Mouse (Mus musculus) heart, postnatal 14 days (tissue): ENCODE data around the gene Med13l. TPM values are rescaled to one million over a fixed set of nuclear protein-coding genes. Genes with fewer than 3 reads are reported as not detected.
A peak's percentile ranks its signal among the peaks of the same experiment; 100 is the strongest.

Experiments
- DNase-seq, 2 experiments: peaks; one replicate each; pipeline ENCODE4 v3.0.0; 2021 to 2022
- intact Hi-C: fragments of 180-260 bp; cut with DNase I; formaldehyde crosslinking; loops from one replicate; pipeline ENCODE4 v1.15.1; 2025
- long read RNA-seq, 2 experiments: library from polyadenylated mRNA; stranded (forward); transcript quantifications; one replicate each; pipeline ENCODE4 v2.0.0; 2021
- total RNA-seq, 2 experiments: library from RNA; stranded (reverse); gene quantifications; 2 replicates each; pipeline ENCODE4 v1.2.3; 2021

Med13l gene
- 10 to 100 TPM; 33.0 to 34.8 TPM for total RNA-seq
- long read RNA-seq, experiment 1, partial matches to known transcripts: 5 of 6 reads
- long read RNA-seq, experiment 1, other reads (novel, unspliced or antisense): 1 of 6 reads
- long read RNA-seq, experiment 2, partial matches to known transcripts: 2 of 4 reads
- long read RNA-seq, experiment 2, other reads (novel, unspliced or antisense): 1 of 4 reads

- intact Hi-C loops: loop anchor here (1.0 to 10.0 kb wide), 4 partner anchors 83 to 286 kb away; no protein-coding TSS in a partner anchor
- peak; percentile 84 for DNase-seq
Measured at GRCm38 (mm10) chr5:118560385-118561085, at the start of gene Med13l. Gene Med13l (plus strand): TSS chr5:118560679.

DNA sequence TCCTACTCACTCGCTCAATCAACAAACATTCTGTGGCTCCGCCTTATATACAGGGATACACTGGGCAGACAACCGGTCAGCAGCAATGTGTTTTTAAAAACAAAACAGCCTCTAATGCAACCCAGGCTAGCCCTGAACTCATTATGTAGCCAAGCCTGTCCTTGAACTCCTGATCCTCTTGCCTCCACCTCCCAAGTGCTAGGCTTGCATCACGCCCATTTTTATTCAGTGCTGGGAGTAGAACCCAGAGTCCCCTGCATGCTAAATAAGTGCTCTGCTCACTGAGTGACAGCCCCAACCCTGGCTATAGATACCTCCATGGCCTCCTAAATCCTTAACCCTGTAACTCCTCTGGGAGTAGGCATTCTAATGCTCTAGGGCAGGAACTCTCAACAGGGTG lies 49.5 kb upstream of the Med13l start:
- DNase-seq: no peak
- intact Hi-C loops: loop anchor here (5.0 kb wide), 1 partner anchor 49 kb away; no protein-coding TSS in a partner anchor

DNA sequence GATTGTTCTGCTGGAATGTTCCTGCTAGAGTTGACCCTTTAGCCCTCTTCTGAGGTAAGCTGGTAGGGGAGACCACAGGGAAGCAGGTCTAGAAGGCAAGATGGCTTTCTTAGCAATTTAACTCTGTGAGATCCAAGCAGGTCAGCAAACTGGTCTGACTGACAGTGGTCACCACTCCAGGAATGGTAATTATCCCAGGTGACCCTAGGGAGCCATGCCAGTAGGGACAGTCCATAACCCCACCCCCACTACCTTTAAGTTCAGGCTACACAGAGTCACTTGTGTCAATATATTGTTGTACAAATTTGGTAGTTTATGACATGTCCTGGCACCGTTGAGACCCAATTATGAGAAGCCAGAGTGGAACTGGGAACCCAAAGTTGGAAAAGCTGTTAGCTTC lies 47.5 kb upstream of the Med13l start:
- intact Hi-C loops: loop anchor here (5.0 kb wide), 1 partner anchor 51 kb away; no protein-coding TSS in a partner anchor

DNA sequence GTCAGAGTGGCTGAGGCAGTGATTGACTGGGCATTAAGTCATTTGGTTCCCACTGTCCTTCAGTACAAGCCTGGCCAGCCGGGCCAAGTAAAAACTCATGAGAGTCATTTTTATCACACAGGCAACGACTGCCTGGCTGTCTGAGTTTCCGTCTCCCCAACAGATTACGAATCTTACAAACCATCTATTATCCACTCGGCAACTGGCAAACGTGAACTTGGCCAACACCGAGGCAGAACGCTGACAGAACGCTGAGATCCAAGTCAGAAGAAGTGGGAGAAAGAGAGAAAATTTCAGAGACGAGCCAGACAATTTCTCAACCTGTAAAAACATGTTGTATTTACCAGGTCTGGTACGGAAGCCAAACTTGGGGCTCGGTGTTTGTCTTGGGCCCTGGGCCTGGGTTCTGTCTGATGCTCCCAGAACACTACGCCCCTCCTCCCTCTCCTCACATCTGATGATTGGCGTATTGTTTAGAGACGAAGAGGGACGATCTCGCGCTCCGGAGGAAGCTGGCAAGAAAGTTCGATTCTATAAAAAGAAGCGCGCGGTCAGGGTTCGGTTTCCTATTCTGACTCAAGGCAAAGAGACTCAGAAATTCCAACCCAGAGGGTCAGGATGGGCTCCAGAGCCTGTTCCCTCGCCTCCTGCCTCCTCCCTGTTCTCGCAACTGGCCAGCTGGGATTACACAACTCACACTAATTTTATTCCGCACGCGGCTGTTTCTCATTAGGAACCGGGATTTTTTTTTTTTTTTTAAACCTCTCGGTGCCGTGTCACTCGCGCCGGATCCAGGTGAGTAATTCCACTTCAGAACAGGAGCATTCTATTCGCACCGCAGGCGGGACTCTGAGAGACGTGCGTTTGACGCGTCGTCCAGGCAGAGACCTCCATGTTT lies 46.6 kb upstream of the Med13l start:
- intact Hi-C loops: loop anchor here (5.0 kb wide), 1 partner anchor 52 kb away; no protein-coding TSS in a partner anchor

More for the DNA sequence above, 47.5 kb upstream of the Med13l start:
- no peak for DNase-seq

DNA sequence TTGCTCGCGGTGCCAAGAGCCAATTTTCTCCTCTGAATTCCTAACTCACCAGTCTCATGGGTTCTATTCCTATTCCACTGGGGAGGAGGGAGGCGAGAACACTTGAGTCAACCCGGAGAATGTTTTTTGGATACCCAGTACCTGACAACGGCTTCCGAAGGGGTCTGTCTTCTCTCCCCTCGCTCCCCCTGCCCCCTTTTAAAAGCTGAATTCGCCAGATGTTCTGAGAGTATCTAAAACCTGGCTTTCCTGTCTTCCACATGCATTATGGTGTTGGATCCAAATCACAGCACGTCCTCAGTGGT lies 46.0 kb upstream of the Med13l start:
- DNase-seq: no peak
- intact Hi-C loops: loop anchor here (5.0 kb wide), 1 partner anchor 52 kb away; no protein-coding TSS in a partner anchor

More for the DNA sequence above, 46.6 kb upstream of the Med13l start:
- DNase-seq: peak; percentile 65 to 72

DNA sequence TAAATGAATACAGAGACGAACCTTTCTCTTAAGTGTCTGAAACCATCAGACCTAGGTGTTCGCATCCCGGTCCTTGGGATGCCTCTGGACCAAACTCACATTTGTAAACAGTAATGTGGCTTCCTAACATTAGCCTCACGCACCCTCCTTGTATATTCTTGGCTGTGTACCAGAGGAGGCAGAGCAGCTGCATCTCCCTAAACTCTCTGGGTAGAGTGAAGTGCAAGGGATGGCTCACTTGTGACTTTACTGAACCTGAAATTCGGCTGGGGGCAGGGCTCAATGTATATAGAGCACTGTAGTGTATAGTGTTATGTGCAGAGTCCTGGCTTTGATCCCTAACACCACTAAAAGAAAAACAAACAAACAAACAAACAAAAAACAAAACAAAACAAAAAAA lies 45.6 kb upstream of the Med13l start:
- intact Hi-C loops: loop anchor here (5.0 kb wide), 1 partner anchor 53 kb away; no protein-coding TSS in a partner anchor
- no peak for DNase-seq

GRCm38 (mm10) chr5:118515280-118515721 lies 45.2 kb upstream of the Med13l start:
- intact Hi-C loops: no loop called here
- DNase-seq: peak in 1 of 2 experiments; percentile 18

GRCm38 (mm10) chr5:118516066-118516465 lies 44.4 kb upstream of the Med13l start:
- intact Hi-C loops: loop anchor here (2.0 kb wide), 1 partner anchor 43 kb away; no protein-coding TSS in a partner anchor
- no peak for DNase-seq

DNA sequence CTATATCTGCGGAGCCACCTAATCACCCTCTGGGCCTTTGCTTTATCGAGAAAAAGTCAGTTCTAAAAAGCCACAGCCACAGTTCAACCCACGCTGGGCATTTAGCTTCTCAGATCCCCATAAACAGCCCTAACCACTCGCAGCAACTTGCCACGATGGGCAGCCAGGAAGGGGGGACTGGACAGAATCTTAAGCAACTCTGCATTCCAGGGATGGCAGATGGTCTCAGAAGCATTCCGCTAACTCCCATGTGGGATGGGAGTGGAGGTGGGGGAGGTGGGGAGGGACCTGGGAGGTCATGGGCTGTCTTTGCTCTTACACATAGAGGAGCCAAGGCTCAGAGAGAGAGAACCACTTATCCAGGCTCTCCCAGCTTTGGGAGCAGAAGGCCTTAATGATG lies 44.0 kb upstream of the Med13l start:
- no peak for DNase-seq
- intact Hi-C loops: loop anchor here (2.0 kb wide), 1 partner anchor 42 kb away; no protein-coding TSS in a partner anchor

DNA sequence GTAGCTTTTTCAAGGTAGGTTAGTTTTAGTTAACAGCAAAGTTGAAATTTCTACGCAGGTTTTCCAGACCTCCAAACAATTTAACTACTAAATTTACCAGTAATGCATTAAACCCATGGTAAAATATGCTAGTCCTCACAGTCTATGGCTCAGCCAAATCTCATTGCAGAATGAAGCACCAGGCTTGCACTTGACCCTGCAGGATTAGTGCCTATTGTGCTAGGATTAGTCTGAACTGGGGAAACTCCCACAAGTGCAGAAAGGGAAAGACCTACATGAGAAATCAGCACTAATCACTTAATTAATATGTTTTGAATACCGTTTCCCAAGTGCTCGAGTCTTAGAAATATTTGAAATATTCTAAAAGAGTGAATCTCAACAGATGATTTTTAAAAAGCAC lies 40.0 kb upstream of the Med13l start:
- intact Hi-C loops: no loop called here
- DNase-seq: no peak

DNA sequence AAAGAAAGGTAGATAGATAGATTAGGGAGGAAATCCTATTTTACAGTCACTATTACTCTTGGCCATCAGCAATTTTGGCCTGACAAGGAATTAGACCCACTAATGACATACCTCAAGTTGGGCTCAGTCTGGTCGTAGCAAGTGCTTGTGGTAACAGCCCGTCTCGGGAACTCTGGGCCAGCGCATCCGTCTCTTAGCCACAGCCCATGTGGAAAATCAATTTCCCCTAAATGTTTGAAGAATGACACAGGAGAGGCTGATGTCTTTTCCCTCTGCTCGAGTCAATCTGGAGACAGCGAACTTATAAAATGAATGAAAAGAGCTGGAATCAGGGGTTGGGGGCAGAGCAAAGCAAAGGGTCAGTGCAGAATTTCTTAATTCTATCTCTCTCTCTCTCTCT lies 36.1 kb upstream of the Med13l start:
- intact Hi-C loops: no loop called here
- DNase-seq: no peak

GRCm38 (mm10) chr5:118525634-118526033 lies 34.8 kb upstream of the Med13l start:
- intact Hi-C loops: no loop called here
- DNase-seq: no peak

DNA sequence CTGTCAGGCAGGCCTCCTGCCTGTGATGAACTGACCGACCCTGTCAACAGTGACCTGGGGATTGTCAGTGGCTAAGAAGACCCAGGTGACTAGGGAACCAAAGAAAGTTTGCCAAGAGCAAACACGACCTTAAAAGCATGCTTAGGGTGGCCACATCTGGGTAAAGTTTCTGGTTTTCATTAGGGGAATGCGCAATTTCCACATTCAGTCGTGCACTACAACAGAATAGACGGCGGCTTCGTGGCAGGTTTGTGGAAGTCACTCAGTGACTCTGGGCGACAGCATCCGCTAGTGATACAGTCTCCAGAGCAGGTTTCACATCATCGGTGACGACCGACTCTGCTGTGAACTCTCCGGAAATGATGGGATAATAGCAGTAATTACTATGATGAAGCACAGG lies 34.0 kb upstream of the Med13l start:
- intact Hi-C loops: no loop called here
- DNase-seq: no peak

GRCm38 (mm10) chr5:118529241-118529640 lies 31.2 kb upstream of the Med13l start:
- no peak for DNase-seq
- intact Hi-C loops: no loop called here

GRCm38 (mm10) chr5:118532125-118532524 lies 28.4 kb upstream of the Med13l start:
- no peak for DNase-seq
- intact Hi-C loops: no loop called here

GRCm38 (mm10) chr5:118532659-118533058 lies 27.8 kb upstream of the Med13l start:
- no peak for DNase-seq
- intact Hi-C loops: no loop called here

DNA sequence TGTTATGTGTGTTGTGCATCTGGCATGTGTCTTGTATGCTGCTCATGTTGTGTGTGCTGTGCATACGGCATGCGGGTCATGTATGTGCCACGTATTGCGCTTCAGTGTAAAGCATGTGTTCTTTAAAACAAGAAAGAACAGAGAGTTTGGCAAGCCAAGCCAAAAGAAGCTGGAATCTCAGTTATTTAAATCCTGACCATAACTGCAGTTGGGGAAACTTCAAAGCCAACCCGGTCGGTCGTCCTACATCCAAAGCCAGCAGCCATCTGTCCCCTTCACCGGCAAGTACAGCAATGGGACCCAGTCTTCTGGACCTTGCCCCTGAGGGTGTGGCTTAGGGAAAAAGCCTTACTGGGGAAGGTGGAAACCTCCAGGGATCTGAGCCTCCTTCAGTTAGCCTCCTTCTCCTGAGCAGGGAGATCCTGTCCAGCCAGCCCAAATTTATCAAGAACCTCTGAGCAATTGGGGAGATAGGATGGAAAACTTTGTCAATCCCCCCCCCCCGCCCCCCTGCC lies 26.0 kb upstream of the Med13l start:
- intact Hi-C loops: no loop called here
- no peak for DNase-seq

GRCm38 (mm10) chr5:118535130-118535529 lies 25.3 kb upstream of the Med13l start:
- intact Hi-C loops: no loop called here
- DNase-seq: peak in 1 of 2 experiments; percentile 22

DNA sequence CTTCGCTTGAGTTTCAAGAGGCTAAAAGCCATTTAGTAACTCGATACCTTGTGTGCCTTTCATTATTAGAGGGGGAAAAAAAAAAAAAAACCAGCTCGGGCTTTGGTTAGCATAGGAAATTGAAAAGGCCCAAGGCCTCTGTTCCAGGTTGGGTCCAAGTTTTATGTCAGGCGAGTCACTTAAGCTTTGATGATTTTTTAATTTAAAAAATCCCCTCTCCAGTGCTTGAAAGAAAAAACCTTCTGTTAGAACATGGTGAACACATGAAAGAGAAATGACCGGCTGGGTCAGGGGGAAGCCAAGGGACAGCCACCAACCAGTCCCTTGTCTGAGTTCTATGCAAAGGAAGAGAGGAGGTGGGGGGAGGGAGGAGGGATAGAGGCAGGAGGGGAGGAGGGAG lies 22.0 kb upstream of the Med13l start:
- no peak for DNase-seq
- intact Hi-C loops: no loop called here

GRCm38 (mm10) chr5:118543816-118544215 lies 16.7 kb upstream of the Med13l start:
- no peak for DNase-seq
- intact Hi-C loops: no loop called here

- intact Hi-C loops: no loop called here
- no peak for DNase-seq
Measured at GRCm38 (mm10) chr5:118550493-118550892, 10.0 kb upstream of the Med13l start.
